Mouse (Mus musculus) layer of hippocampus, adult 9-10 months (tissue): Measurements from ENCODE around the gene Sdhd.
A peak's percentile ranks its signal among the peaks of the same experiment; 100 is the strongest.
"Not testable (repeated sequence)": the region's sequence is repeated elsewhere in the genome, so short reads cannot be mapped to it uniquely, and the experiment has no call there.

Experiments used
- DNase-seq: peaks from one replicate; pipeline ENCODE4 v3.0.0; 2022; ENCODE audit warnings: low spot score

Gene Sdhd

DNA sequence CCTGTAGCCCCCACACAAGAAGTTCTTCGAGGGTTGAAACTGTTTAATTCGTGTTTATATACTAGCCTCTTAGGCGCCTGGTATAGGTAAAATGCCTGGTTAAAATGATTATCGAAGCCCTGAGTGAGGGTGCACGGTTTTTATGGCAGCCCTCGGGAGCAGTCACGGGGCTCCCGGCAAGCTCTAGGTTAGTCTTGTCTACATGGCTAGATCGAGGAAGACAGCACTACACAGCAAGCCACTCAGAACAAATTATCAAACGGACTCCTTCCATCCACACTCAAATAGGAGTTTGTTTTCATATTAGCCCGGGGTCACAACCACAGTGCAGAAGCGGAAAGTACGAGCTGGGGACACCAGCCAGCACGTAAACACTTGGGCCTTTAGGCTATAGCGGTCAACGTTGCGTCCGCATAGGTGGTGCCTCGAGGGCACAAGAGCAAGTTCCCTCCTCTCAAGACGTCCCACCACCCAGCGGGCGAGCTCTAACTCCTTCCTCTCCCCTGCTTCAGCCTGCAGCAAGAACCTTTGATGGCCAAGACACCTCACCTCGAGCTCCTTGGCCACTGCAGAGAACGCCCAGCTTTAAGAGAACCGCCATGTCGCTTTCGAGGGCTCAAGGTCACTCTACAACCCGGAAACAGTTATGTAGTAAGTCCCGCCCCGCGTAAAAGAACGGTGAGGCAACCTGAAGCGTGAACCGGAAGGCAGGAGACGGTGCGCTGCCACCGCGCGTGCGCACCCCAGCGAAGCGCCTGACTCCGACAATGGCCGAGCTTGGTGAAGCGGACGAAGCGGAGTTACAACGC is at the start of gene Sdhd, which contains the start of gene Timm8b:
Gene Sdhd, minus strand, starts transcription at position 624 of the 809 bp plus-strand sequence.
Gene Timm8b, plus strand, starts transcription at position 722 of the 809 bp plus-strand sequence.
- peak; percentile 93 for DNase-seq

DNA sequence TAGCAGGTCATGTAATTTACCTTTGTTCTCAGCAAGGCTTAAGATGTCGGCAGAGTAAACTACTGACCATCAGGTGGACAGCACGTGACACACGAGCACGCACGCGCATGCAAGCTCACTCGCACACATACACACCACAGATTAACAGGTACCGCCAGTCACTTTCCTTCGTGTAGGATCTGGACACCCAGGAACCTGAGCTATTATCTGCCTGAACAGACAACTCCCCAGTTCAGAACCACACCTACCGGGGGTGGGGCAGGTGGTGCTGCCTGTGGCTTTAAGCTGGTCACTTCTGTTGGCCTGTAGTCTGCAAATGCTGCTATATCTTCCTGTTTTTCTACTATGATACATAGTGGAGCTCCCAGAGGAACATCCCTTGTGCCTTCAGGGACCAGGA is 46.9 kb upstream of the Sdhd start:
- no peak for DNase-seq

DNA sequence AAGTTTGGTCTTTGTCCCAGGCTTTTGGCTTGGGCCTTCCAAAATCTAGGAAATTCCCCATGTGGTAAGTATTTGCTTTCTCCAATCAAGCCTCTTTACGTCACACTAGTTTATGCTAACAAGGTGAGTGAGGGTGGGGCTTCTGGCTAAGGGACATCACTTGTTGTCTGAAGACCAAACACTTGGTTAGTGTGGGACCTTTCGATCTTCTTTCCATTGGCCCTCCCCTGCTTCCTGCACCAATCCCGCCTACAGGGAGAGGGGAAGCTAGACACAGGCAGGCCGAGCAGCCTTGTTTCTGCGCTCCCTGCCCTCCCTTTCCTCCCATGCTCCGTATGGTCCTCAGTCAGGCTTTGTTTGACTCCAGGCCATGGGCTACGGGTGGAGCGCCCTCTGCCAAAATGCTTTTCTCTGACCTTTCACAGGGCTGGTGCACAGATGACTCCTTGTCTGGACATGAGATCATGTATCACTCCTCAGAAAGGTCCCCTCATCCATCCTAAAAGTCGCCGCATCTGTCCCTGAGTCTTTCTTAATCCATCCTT is 43.3 kb upstream of the Sdhd start:
- no peak for DNase-seq

DNA sequence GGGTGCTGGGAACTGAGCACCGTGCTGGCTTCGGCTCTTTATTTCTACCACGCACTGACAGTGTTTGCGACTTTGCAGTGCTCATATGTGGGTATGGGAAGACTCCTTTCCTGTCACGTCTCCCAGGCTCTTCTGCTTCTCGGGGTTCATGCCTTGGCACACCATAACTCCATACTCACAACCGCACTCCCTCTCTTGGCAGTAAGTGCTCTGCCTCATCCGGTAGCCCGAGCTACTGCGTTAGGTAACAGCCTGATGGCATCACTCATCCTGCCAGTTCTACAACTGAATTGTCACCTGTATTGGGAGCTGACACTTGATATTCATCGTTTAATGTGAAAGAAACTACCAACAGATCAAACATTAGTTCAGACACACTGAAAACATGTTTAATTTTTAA is 30.7 kb upstream of the Sdhd start:
- DNase-seq, result no peak

DNA sequence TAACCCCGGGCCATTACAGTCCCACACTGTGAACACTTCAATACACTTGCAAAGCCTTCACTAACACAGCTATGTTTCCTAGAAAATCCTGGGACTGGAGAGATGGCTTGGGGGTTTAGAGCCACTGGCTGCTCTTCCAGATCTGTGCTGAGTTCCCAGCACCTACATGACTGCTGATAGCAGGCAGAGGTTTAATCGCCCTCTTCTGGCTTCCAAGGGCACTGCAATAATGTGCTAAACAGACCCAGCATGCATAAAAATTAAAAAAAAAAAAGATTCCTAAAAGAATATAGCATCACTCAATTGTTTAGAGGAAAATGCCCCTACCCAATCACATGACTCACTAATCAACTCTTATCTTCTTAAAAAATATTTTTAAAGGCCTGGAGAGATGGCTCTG is 29.4 kb upstream of the Sdhd start:
- no peak for DNase-seq

DNA sequence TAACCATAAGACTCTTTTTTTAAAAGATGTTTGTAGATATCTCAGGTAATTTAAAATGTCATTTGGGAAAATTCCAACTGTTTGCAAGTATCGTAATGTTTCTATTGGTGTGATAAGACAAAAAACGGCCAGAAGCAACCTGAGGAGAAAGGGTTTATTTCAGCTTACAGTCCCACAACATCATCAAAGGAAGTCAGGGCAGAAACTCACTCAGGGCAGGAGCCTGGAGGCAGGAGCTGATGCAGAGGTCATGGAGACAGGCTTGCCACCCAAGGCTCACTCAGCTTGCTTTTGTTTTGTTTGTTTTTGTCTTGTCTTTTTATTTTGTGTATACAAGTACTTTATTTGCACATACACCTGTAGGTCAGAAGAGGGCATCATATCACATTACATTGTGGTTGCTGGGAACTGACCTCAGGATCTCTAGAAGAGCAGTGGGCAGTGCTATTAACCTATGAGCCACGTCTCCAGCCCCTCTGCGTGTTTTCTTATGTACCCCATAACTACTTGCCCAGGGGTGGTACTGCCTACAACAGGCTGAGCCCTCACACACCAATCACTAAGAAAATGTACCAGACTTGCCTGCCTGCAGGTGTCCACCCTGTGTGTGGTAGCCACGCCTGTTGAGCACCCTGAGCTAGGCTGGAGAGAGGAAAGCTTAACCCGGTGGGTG is 28.5 kb upstream of the Sdhd start:
- no peak for DNase-seq

DNA sequence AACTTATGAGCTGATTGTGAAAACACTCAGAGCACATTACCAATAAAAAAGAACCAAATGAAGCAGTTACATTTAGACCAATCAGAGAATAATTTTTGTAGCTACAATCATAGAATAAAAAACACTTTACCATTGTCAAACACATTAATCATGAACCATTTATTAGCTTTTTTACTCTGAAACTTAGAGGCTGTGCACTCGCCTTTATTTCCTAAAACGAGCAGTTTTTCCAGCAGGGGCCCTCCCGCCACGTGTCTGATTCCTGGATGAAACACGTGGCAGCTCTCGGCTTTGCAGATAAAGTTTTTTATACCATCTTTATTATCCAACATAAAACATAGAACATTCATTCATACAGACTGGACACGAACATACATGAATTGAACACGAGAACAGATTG is 27.3 kb upstream of the Sdhd start:
- DNase-seq, result not testable (repeated sequence)

DNA sequence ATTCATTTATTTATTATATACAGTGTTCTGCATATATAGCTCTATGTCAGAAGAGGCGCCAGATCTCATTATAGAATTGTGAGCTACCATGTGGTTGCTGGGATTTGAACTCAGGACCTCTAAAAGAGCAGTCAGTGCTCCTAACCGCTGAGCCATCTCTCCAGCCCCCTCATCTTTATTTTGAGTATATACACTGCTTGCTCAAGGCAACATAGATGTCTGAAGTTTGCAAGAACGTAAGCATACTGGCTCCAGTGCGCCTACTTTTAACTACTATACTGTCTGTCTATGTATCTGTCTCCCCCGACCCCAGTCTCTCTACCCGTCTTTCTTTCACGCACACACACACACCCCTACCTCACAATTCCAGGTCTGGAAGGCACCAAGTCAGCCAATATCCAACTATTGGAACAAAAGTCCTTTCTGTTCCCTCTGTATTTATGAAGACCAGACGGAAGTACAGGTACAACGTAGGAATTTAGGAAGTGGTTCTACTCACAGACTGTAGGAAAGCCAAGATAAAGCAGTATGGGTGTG is 14.2 kb upstream of the Sdhd start:
- DNase-seq, result no peak

DNA sequence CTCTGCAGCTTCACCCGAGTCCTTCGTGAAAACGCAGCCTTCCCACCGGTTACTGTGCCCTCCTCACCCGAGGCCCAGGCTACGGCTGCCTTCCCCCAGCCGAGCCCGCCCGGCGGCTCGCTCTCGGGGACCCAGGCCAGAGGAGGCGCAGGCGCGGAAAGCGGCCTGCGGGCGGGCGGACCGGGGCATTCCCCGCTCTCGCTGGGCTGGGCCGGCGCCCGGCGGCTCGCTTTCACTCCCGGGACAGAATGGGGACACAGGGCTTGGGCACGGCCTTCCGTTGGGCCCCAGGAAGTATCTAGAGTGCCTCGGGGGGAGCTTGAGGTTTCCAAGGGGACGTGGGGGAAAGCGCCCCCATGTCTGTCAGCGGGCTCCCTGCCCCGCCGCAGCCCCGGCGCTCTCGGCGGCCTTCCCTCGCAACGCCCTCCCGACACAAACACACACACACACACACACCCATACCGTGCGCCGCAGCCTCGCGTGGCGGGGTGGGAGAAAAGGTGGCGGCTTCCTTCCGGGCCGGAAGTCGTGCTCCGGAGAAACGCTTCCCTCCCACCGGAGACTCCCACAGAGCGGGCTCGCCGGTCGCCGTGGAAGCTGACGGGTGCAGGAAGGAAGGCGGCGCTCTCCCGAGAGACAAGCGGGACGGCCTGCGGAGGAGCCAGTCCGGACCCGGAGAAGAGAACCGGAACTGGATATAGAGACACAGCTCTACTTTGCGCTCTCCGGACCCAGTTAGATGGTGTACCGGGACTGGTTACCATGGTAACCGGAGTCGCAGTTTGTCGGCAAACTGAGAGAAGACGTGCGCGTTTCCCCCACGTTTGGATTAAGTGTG is 13.4 kb upstream of the Sdhd start, which contains the start of the genes Pih1d2 and Nkapd1:
Gene Pih1d2, plus strand, starts transcription at position 556 of the 838 bp plus-strand sequence.
Gene Nkapd1, minus strand, starts transcription at position 699 of the 838 bp plus-strand sequence.
- DNase-seq, result peak; percentile 88

DNA sequence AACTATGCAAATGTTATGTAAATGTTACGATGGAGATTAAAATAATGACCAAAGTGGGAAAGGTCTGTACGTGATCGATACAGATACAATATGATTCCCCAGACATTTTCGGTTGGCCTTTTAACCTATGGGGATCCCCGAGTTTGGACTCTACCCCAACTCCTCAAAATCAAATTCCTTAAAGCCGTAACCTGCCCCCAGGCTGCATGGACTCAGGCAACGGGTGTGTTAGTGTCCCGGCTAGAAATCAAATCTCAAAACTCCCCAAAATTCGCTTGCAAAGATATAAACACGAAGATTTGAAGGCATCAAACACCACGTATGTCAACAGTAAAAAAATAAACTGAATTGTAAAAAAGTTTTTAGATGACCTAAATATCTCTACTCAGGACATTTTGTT is 12.5 kb upstream of the Sdhd start:
- no peak for DNase-seq

DNA sequence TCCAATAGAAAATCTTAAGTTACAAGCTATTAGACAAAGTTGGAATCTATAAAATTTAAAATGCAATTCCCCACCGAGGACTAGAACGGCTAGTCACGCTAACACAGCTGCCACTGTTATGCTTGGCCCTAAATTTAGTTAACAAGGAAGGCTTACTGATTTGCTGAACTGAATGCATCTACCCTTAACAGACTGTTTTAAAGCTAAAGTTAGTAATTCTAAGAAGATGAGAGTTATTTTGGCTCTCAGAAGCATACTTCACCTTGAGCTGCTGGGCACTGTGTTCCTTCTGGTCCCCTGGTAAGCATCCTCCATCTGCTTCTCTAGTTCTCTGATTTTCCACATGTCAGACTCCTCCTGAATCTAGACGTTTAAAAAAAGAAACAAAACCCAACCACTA is 8.5 kb upstream of the Sdhd start:
- DNase-seq, result no peak

DNA sequence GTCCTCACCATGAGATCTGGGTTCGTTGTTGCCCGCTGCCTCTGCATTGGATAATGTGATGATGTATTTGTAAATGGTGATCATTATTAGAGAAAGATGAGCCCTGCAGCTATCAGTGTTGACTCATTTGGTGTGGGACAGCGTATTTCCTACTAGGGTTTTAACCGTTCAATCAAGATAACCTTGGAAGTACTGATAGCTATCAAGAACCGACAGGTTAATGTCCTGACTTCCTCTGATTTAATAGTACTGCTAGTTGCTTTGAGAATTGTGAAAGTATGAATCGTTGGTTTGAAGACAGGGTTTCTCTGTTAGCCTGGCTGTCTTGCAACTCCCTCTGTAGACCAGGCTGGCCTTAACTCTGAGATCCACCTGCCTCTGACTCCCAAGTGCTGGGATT is 726 bp upstream of the Sdhd start:
- DNase-seq, result no peak

DNA sequence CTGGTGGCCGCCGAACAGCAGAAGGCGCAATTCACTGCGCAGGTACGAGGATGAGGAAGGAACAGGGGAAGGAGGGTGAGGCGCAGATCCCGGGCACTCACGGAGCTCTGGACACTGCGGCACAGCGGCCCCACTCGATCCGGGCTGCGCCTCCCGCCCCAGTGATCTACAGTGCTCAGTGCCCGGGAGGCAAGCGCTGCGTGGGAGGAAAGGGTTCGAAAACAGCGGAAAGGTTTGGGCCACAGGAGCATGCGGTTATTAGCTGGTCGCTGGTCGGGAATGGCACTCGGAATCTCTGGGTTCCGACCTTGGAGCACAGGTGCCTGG is 349 bp upstream of the Sdhd start:
- DNase-seq, result no peak

DNA sequence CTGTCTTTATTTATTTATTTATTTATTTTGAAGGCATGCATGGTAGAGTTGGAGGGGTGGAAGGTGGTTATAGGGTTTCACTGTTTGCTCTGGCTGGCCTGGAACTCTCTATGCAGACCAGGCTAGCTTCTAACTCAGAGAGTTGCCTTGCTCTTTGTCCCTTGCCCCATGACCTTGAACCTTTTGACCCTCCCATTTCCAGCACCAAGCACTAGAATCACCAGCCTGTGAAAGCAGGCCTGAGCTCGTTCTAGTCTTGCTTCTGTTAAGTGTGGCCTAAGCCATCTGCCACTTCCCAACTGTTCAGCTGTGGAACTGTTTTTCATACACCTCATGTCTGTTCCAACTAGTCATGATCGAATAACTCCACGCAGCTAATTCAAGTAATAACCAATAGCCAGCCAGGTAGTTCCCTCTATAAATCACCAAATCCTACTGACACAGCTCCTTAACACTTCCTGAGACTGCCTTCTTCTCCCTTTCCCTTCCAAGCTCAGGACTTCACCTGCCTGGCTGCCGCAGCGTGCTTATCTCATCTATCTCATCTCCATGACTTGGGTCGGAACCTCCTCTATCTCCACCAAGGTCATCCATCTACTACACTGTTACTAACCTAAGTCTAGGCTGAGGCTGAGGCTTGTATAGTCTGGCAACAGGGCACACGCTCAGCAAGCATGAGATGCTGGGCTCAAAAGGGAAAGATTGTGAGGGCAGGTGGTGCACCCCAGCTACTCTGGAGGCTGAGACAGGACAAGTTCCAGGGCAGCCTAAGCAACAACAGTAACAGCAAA is 1.4 kb downstream of the Sdhd start:
- DNase-seq, result no peak

DNA sequence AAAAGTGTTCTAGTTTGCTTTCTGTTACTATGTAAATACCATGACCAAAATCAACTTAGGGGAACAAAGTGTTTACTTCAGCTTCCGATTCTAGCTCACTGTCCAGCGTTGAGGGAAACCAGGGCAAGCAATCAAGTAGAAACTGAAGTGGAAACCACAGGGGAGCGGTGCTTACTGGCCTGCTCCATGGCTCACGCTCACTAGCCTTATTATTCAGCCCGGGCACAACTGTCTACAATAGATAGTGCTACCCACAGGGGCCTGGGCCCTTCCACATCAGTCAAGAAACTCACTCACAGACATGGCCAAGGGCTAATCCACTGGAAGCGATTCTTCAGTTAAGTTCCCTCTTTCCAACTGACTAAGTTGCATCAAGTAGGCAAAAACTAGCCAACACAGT is 2.1 kb downstream of the Sdhd start:
- DNase-seq, result no peak

DNA sequence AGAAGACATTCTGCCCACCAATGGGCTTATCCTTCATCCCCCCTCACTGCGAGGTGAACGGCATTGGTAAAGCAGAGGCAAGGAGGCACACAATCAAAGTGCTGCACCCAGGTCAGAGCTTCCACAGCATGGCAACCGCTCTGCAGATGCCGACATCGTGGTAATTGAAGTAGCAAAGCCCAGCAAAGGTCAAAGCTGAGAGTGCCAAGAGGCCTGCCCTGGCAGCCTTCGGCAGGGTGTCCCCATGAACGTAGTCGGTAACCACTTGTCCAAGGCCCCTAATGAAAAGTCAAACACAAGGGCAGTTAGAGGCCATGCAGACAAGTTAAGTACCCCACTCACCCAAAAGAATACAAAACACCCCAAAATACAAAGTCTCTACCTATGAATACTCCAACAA is 6.6 kb downstream of the Sdhd start:
- no peak for DNase-seq

DNA sequence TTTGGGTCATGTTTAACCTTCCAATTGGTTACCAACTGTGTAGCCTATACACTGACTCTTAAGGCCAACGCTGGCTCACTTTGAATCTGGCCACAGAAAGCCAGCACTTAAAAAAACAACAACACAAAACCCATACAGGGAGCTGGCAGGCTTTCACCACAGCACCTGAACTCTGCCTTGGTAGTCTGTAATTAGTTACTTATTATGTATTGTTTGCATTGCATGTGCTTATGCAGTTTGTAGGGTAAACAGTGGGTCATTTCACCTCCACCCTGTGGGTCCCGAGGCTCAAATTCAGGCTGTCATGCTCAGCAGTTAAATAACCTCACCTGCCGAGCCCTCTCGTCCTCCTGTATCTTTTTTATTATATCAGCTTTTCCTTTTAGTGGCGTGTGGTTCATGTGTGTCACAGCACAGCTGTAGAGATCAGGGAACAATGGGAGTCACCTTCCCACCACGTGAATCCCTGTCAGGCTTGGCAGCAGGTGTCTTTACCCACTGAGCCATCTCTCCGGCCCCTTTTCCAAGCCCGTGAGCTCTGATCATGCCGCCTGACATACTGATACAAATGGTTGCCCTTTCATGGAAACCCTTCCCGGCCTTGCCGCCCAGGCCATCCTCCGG is 8.7 kb downstream of the Sdhd start:
- no peak for DNase-seq

DNA sequence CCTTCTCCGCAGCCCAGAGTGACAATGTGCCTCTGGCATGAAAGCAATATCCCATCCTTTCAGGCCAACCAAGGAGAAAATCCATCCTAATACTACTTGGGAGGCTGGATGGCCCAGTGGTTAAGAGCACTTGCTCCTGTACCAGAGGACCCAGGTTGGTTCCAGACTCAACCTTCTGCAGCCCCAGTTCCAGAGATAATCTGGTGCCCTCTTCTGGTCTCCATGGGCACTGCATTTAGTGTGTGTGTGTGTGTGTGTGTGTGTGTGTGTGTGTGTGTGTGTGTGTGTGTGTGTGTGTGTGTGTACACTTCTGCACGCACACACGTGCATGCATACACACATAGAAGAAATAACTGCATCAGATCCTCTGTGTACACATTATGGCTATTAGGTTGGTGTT is 10.1 kb downstream of the Sdhd start:
- no peak for DNase-seq

DNA sequence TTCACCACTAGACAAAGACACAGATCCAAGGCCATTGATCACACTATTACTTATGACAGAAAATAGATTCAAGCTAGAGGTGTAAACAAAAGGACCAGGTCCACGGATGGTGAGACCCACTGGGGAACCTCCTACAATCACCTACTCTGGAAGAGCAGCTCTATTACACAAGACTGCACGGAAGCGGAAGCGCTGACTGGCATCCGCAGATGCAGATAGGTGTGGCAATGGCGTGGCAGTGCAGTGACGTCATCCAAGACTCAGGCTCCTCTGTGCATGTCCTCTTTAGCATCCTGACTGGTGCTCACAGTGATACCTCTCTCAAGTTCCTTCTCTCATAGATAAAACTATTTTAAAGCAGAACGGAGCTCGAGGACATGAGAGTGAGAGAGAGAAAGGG is 10.7 kb downstream of the Sdhd start:
- no peak for DNase-seq

DNA sequence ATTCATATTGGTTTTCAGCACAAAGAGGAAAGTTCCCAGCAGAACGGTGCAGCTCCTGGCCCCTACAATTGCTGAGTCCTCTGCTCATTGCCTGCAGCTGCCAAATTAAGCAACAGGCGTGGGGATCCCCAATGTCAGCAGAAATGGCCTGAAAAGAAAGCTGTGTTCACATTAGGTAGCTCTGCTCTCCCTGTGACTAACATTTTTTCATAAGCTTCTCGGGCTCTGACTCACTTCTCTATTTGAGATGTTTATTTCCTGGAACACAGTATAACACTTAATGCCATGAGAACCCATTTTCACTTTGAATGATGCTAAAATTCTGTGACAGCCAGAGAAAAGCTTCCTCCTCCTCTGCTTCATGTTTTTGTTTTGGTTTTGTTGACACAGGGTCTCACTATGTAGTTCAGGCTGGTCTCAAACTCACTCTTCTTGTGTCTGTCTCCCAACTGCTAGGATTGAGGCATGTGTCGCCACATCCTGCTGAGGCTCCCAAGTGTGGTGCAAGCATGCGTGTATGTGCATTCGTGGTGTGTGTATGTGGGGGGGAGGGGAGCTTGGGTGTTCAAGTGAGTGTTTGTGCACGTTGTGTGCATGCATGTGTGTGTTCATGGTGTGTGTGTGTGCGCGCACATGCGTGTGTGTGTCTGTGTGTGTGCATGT is 12.6 kb downstream of the Sdhd start:
- DNase-seq, result no peak
